Mouse (Mus musculus) thymus, adult 2 months (tissue): ENCODE measurements at regions not wholly inside any gene's neighbourhood (a gene's known extent, or its start where the extent isn't known, plus 50 kb on each side); places are given as distances from the start of the nearest gene placed in this dataset.

Experiments
- CTCF ChIP-seq: fragments of 200-500 bp; IDR thresholded peaks from 2 replicates; pipeline ENCODE4 v1.5.1; 2012; ENCODE audit warnings: mild to moderate bottlenecking, control low read depth, low read length, moderate library complexity, borderline replicate concordance; ENCODE audit not compliant: control insufficient read depth, poor library complexity, insufficient read depth; ENCODE audit errors: extremely low read depth
- POLR2A ChIP-seq: fragments of 200-500 bp; IDR thresholded peaks from 2 replicates; pipeline ENCODE4 v1.6.1; 2012; ENCODE audit warnings: mild to moderate bottlenecking, low read length, control low read depth, moderate library complexity; ENCODE audit not compliant: control insufficient read depth, poor library complexity, insufficient read depth; ENCODE audit errors: extremely low read depth

DNA sequence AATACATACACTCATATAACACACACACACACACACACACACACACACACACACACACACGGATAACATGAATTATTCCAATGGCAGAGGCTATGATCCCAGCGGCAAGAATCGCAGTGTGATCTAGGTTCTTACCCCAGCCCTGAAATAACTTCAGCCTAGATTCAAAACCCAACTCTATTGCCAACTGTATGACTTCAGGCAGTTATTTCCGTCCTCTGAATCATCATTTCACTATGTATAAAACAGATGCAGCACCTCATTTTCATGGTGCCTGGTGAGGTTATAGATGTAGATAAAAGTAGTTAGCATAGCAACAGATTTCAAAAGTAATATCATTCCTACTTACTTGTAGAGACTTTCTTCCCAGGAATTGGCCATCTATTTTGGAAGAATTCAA lies 61.0 kb upstream of the Tnfsf11 start:
- no peak for TF ChIP-seq POLR2A
- TF ChIP-seq CTCF = no peak
